Mouse (Mus musculus): ENCODE results near the gene Barx1. TPM values are rescaled to one million over a fixed set of nuclear protein-coding genes. Genes with fewer than 3 reads are reported as not detected.

Gene Barx1
- 0.49 and 0.67 TPM in 2 replicates for polyA plus RNA-seq (2012; rRNA removed)

GRCm38 (mm10) chr13:48662431-48663143 is at the start of gene Barx1:
TSS of gene Barx1 (plus strand) at chr13:48662998.

DNA sequence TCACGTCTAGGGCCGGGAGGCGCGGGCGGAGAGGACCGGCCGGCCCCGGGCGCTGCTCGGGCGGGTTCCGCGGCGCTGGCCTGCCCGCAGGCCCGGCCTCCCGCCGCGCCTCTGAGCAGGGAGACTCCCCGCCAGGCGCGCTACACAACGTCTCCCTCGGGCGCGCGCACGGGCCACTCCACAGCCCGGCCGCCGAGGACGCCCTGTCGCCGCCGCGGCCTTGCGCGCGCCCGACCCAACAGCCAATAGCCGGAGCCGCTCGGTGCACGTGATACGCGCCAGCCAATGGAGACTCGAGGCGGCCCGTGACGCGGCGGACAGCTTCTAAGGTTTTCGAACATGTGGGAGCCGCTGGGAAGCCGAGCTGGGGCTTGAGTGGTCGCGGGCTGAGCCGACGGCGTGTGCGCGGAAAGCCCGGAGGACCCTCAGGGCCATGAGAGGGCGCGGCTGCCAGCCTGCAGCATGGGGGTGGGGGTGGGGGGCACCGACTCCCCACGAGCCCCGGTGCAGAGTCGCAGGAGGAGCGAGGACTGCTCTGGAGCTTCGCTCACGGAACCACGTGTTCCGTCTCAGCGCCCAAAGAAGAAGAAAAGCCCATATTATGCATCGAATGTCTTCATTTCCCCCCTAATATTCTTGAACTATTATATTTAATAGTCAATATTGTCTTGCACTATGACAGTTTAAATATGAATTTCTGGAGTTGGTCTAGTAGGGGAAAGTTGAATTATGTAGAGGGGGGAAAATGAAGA is 37.2 kb upstream of the Barx1 start, which contains the start of gene Ptpdc1:
Gene Ptpdc1, minus strand, starts transcription at position 232 of the 752 bp plus-strand sequence.

Other genes starting within 250 kb of the Barx1 start
- gene Zfp169, start 149.5 kb upstream of the Barx1 start, polyA plus RNA-seq (2012; rRNA removed), result 1.8 and 2.0 TPM in 2 replicates
- 0.24 and 0.27 TPM in 2 replicates for gene A830005F24Rik, start 149.4 kb upstream of the Barx1 start, polyA plus RNA-seq (2012; rRNA removed)
- gene Ptpdc1, start 37.3 kb upstream of the Barx1 start, polyA plus RNA-seq (2012; rRNA removed), result 0.26 and 0.30 TPM in 2 replicates
- 4.1 and 5.2 TPM in 2 replicates for gene Phf2, start 208.1 kb downstream of the Barx1 start, polyA plus RNA-seq (2012; rRNA removed)